Mouse (Mus musculus) B cell, adult 2 months (primary cell): Measurements from ENCODE around the gene Pla2g5.
"Not testable (repeated sequence)": the region's sequence is repeated elsewhere in the genome, so short reads cannot be mapped to it uniquely, and the experiment has no call there.

ENCODE experiments used
- DNase-seq, 2 experiments: peaks; one replicate each; pipeline ENCODE4 v3.0.0; 2022

The Pla2g5 gene

DNA sequence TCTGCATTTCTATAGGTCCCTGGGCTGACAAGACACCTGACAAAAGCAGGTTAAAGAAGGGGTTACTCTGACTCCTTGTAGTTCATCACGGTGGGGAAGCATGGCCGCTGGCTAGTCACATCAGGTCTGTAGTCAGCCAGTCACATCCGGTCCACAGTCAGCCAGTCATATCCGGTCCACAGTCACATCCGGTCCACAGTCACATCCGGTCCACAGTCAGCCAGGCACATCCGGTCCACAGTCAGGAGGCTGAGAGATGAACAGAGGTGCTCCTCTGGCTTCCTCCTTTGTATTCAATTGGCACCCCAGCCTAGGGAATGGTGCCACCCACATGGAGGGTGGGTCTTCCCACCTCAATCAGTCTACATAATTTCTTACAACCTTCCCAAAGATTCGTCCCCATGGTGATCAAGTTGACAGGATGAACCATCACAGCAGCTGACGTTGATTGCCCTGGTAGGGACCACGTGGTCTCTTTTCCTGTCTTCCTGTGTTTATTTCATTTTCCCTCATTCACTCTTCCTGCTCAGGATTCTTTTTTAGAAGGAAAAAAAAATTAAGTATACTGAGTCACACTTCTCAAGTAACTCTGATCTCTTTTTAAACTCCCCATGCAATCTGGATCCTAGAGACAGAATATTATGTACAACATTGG is at the start of gene Pla2g5:
Gene Pla2g5, minus strand, starts transcription at position 139 of the 655 bp plus-strand sequence.
- peak; percentile 36 to 46 for DNase-seq

DNA sequence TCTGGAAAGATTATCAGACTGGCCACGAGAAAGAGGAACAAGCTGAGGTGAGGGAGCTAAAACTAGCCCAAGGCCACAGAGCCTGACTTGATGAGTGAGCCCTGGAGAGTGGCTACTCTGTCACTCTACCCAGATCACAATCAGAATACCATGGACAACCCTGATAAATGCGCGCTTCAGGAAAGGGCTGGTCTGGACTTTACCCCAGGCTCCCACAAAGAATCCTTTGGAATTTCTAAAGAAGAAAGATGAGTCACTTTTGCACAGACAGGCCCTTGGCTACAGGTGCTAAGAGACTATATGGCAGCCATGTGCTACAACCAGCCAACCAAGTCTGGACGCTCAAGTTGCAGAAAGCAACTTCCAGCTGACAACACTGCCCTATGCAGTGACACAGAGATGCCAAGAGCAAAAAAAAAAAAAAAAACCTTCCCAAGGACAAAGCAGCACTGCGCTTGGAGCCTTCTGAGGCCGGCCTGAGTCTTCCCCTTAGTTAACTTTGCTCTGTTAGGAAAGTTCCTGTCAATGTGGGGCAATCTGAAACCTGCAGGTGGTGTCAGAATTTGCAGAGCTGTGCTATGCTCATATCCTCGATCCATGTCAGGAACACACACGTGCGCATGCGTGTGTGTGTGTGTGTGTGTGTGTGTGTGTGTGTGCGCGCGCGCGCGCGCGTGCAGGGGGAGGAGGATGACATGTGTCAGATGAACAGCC is 42.5 kb upstream of the Pla2g5 start:
- DNase-seq: no peak

GRCm38 (mm10) chr4:138899361-138899760 is 36.1 kb upstream of the Pla2g5 start:
- DNase-seq: no peak

DNA sequence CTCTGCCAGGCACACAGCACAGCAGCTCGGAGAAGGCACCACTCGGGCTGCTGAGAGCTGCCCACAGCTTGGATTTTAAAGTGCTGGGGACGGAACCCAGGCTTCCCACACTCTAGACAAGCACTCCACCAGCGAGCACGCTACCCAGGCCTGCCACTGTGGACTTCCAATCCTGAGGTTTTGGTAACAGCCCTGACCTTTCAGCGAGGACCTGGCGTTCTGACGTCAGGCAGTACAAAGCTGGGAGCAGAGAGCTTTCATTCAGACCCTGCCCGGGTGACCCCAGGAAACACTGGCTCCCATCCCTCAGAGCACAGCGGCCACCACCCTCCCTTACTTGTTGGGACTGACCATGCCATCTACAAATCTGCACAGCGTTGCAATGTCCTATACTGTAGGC is 30.5 kb upstream of the Pla2g5 start:
- not testable (repeated sequence) for DNase-seq

DNA sequence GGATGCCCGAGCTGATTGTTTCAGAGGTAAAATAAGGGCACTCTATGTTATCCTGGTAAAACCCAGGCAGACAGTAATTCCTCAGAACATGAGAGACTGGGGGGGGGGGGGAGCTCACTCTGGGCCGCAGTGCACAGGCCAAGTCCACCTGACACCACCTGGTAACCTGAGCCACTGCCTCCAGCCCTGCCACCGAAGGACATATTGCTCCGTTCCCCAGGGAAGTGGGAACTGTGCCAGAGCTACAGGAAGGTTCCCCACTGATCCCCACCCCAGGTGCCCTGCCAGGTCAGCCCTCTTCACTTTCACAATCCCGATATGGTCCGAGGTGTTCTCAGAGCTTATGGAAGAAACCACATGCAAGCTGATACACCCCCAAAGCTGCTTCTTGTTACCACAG is 29.4 kb upstream of the Pla2g5 start:
- DNase-seq: no peak

GRCm38 (mm10) chr4:138889635-138890034 is 26.4 kb upstream of the Pla2g5 start:
- DNase-seq: no peak

DNA sequence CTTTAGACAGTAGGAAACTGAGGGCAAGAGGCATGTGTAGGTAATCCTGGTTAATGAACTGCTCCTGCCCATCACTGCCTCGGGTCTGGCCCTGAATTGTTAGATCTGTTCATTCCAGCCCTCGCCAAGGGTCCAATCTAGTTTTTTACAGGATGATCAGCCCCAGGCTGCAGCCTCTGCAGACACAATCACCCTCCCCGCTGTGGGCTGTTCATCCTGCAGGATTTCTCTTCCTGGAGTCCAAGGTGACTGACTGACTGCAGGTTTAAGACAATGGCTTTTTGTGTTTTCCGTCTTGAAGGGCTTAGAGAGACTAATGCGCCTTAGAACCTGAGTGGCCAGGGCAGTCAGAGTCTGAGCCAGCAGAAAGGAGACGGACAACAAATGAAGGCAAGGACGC is 25.9 kb upstream of the Pla2g5 start:
- no peak for DNase-seq

DNA sequence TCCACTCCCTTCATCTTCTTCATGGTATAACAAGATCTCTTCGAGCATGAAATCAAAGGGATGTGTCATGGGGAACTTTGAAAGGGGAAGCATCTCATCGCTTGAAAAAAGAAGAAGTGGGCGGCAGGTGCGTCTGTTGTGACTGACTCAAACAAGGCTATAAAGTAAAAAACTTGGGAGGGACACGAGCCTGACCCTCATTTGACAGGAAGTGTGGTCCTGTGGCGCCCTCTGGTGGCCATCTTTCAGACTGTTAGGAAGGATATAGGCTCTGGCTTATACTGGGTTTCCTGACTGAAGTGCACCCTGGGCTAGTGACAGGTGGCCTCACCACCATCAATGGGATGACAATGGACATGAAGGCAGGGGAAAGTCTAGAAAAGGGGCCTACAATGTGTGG is 21.0 kb upstream of the Pla2g5 start:
- peak; percentile 95 to 97 for DNase-seq

DNA sequence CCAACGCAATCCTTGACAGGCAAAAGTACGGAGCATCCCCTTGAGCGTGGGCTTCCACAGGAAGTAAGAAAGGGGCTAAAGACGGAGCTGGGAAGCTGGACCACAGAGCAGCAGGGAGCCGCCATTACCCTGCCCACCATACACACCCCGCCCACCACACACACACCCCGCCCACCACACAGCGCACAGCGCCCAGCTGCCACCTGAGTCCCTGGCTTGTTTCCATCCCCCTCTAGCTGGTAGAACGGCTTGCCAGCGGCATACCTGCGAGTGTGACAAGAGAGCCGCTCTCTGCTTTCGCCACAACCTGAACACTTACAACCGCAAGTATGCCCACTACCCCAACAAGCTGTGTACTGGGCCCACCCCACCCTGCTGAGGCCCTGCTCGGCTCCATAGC is 18.9 kb upstream of the Pla2g5 start:
- no peak for DNase-seq

DNA sequence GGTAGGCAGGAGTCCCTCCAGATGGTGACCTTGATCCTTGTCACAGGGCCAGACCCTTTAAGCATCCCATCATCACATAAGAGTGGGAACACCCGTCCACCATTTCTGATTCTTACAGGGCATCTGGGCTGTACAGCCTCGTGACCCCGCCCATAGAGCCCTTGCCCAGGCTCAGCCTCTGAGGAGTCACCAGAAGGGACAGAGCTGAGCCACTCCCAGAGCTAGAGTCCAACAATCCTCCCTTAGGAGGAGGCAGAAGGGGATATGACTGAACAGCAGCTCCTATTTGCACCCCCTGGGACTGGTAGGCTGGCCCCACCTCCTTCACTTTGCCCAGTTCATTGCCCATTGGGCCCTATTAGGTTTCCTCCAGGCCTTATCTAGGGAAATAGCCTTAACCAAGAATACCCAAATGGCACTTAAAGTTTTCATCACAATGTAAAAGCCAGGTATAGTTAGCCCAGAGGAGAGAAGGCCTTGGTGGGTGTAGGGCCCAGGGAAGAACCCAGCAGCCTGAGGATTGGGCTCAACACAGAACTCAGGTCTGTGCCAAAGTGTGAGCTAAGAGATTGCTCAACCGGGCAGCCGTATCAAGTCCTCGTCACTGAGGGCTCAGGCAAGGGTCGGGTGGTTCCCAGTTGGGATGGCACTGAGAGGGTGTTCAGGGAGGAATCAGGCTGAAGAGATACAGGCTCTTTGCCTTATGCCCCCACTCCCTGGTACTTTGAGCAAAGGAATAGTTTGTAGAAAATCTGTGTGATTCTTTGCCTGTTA is 17.7 kb upstream of the Pla2g5 start:
- no peak for DNase-seq

- DNase-seq: no peak
Measured at GRCm38 (mm10) chr4:138879808-138880207, 16.5 kb upstream of the Pla2g5 start.

DNA sequence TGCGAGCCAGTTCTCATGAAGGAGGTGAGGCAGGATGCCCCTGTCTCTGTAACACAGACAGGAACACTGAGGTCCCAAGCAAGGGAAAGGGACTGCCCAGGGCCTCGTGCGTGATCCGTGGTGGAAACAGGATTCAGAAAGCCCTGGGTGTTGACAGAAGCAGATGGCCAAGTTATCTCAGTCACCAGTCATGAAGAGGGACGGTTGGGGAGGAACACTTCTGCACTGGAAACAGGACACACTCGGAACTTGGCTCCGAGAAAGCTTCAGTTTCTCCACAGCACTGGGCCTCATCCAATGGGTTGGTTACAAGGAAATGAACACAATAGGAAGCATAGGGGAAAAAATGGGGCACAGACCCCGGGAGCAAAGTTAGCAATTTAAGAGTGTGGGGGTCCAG is 15.5 kb upstream of the Pla2g5 start:
- no peak for DNase-seq

DNA sequence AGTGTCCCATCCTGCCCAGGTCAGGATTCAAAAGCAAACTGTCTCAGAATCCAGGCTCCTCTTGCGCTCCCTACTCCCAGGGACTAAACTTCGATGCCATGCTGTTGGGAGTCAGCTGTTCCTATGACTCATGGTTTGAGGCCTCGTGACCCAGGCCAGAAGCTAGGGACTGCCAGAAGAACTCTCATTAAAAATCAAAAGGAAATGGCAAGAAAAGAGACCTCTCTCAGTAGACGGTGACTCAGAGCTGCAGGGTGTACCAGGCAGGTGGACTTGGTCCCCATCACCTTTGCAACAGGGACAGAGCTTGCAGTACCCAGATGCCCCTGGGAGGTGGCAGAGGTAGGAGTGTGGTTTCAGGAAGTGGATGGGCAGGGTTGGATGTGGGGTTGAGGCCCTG is 14.4 kb upstream of the Pla2g5 start, which contains the start of gene Pla2g2e:
Gene Pla2g2e, plus strand, starts transcription at position 212 of the 400 bp plus-strand sequence.
- no peak for DNase-seq

- DNase-seq: no peak
Measured at GRCm38 (mm10) chr4:138875986-138876385, 12.7 kb upstream of the Pla2g5 start.

- not testable (repeated sequence) for DNase-seq
Measured at GRCm38 (mm10) chr4:138875275-138875674, 12.0 kb upstream of the Pla2g5 start.

DNA sequence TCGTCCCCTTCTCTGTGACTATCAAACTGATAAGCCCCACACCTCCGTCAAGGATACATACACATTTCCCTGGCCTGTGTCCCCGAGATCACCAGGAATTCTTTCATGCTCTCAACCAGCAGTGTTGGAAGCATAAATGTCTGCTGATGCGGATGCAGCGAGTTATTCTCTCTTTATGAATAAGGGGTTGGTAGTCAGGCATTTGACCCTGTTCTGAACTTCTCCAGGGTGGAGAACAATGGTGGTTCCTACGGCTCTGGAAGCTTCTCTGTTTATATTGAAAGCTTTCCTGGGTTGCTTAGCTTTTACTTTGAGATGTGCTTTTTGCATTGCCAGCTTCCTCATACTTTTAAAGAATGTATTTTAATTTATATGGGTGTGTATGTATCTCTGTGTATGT is 10.6 kb upstream of the Pla2g5 start, which contains the start of gene Gm13030:
Gene Gm13030, minus strand, starts transcription at position 101 of the 400 bp plus-strand sequence.
- no peak for DNase-seq

DNA sequence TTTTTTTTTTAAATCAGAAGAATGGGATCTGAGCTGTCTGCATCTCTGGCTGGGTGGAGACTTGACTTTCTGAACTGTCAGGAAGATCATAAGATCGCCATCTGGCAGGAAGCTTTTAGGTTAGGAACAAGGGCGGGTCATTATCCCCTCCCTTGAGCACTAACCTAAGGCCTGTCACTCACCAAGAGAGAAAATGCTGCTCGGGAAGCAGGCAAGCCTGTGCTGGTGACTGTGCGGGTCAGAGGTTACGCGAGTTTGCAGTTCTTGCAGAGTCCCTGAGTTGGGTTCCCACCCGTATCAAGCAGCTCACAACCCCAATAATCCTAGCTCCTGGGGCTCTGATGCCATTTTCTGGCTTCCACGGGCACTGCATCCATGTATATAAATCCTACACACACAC is 5.4 kb upstream of the Pla2g5 start:
- no peak for DNase-seq

- peak; percentile 83 to 85 for DNase-seq
Measured at GRCm38 (mm10) chr4:138866413-138866812, 3.1 kb upstream of the Pla2g5 start.

DNA sequence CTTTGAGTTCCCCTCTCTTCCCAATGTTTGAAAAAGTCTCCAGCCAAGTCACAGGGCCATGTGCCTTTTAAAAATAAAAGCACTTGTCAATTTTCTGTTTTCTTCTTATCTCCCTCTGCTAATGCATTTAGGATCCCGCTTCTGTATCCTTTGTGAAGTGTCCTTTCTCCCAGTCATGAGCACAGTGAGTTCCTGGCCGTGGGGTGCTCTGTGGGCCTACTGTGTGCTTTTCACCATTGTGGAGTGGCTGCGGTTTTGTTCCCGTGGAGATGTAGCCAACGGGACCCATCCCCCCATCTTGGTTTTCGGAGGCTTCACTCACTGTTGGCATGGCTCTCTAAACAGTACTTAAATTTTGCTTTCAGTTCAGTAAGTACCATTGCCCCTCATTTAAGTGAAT is 2.7 kb upstream of the Pla2g5 start:
- DNase-seq: no peak

GRCm38 (mm10) chr4:138865092-138865491 is 1.8 kb upstream of the Pla2g5 start:
- no peak for DNase-seq

DNA sequence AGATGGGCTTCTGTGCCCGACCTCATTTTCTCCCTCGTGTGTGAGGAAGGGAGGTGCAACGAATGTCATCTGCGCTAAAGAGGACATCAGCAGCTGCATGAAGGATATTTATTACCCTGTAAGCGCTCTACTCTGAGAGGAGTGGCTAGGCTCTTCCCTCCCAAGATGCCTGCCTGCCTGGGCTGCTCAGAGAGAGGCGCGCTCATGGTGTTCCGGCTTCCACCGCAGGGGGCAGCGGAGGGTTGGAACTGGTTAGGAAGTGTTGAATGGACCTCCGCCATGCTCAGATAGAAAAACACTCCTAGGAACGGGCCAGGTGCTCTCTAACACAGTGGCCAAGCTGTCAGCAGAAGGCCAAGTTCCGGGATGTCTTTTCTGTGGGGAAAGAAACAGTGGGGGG is 3.6 kb downstream of the Pla2g5 start:
- peak; percentile 44 to 58 for DNase-seq

- no peak for DNase-seq
Measured at GRCm38 (mm10) chr4:138859245-138859644, 4.0 kb downstream of the Pla2g5 start.

GRCm38 (mm10) chr4:138858446-138858845 is 4.8 kb downstream of the Pla2g5 start:
- no peak for DNase-seq

GRCm38 (mm10) chr4:138857576-138857975 is 5.7 kb downstream of the Pla2g5 start:
- no peak for DNase-seq
